Mouse (Mus musculus): Measurements from ENCODE around the gene Helb.

Helb gene

DNA sequence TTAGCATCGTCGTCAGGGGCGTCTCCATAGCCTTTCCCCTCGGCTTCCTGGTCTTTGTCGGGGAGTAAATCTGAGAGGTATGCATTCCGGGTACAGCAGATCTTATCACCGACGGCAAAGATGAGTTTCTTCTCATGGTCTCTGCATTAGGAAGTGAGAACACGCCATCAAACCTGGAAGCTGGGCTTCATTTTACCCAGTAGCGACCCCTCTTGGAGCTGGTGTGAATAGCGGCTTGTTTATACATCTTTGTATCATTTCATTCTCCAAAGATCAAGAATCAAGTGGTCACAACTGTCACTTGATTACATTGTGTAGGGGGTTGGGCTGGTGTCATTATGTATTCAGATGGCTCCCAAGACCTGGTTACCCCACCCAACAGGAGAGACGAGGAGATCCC, 20.2 kb downstream of the Helb start:
- no peak for DNase-seq

DNA sequence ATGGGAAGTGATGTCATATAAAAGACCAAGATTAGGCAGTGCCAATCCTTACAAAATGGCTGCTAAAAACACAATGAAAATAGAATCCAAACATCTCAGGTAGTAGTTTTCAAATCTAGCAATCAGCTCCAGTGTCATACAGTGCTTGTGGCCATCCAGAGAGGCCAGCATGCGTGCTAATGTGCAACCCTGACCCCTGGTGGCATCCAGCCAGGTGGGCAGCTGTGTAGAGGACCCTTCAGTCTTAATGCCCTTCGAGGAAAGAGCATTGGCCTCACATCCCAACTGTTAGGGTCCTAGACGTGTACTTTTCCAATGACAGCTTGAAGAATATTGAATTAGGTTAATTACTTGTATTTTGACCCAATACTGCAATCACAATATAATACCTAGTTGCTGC, 34.9 kb downstream of the Helb start:
- DNase-seq, result no peak

DNA sequence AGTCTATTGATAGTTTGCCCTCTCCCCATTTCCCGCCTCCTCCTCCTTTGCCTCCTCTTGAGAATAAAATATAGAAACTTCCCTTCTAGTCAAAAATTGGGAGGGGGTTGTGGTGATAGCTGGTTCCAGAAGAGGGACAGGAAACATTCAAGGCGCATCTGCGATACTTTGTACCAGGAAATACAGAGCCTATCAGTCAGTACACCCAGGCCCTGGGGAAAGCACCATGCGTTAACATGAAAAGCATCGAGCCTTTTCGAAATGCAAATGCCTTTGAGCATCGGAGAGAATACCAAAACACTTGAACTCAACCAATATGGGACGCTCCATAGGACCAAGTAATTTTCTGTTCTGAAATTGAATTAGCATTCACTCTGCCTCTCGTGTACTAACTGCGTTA, 46.5 kb downstream of the Helb start:
- no peak for DNase-seq

DNA sequence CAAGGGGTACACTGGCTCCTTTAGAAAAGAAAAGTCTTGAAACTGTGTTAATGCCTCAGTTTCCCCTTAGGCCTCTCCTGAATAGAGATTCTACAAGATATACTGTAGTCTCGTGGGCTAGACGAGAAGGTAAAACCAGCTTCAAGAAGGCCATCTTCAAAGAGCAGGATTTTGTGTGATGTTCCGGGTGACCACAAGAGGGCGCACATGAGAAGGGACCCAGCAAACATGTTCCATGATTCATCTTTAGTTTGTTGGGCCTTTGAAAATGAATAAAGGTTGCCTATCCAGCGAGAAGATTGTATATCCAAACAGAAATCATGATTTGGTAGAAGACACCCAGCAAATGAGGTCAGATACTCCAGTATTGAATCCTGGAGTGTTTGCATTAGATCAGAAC, 48.4 kb downstream of the Helb start:
- peak; percentile 61 for DNase-seq

DNA sequence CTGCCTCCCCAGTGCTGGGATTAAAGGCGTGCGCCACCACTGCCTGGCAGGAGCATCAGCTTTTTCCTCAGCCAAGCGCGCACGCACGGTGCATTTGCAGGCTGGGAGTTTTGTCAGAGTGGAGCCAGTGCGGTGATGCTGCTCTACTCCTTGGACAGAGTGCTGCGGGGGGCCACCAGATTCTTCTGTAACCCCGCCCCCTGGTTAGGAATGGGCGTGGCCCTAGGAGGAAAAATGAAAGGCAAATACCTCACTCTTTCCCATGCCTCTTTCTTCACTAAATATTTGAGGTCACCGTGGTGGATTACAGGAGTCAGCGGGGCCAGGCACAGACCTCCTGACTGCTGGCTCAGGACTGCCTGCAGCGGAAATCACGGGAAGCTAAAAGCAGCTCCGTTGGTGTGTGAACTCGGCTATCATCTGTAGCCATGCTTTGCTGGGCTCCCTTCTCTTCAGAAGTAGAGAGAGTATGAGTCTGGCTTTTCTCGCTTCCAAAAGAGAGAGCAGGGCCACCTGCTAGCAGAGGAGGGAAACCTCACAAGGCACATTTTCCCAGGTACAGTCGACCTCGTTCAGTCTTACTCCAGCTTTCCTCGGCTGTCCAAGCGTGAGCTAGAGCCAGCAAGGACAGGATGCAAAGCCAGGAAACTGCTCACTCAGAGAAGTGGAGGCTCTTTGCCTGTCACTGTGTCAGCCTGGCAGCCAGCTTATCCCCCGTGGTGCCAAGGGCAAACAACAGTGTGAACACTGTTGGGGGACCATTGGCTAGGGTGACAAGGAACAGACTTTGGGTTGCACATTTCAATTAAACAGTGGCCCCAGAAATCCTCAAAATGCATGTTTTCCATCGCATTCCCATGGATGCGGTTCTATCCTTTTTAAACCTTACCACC, 51.3 kb downstream of the Helb start:
- no peak for DNase-seq

DNA sequence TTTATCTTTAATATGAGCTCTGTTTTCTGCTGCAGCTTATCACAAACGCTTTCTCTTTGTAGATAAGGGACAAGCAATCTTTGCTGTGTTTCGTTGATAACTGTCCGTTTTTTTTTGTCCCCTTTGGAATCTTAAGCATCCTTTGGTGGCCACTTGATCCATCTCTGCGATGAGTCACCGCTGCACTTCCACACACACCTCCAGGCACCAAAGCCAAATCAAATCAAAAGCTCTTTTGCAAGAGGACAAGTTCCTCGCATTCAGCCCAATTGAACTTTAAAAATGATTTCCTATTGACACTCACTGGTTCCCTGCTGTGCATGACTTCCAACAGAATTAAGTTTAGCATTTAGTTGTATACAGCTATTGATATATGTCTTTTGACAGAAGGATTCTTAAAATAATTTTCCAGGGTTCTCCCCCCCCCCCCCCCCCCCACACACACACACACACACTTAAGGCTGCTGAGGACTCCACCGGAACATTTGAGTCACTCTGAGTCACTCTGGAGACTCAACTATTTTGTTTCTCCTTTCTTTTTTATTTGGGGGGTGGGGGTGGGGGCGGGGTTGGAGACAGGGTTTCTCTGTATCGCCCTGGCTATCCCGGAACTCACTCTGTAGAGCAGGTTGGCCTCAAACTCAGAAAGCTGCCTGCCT, 52.1 kb downstream of the Helb start:
- DNase-seq, result no peak

DNA sequence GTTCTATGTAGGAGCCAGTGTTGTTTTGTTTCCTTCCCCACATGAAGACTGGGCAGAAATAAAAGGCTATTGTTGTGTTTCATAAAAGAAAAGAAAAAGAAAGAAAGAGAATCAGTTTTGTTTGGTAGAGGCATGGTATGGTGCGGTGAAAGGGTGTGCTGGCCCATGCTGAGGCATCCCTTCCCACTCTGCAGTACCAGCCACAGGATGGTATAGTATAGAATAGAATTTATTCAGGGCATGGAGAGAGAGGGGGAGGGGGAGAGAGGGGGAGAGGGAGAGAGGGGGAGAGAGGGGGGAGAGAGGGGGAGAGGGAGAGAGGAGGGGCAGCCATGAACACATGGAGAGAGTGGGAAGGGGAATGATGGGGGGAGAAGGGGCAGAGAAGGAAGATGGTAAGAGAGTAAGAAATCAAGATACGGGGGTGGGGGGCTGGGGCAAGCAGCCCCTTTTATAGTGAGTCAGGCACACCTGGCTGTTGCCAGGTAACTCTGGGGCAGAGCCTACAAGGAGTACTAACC, 68.0 kb downstream of the Helb start:
- DNase-seq, result no peak

DNA sequence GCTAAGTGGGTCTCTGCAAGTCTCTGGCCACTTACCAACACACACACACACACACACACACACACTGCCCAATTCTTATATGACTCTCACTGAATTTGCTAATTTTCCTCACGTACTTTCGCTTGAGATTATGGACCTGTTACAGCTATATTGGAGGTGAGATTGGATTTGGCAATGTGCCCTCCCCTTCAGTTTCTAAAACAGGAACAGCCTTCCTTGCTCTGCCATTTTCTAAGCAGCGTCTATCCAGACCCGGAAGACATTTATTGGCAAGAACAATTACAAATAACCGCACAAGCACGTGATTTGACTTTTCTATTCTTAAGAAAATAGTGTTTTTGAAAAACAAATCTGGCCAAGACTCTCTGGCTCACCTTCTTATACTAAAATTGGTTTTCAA, 68.5 kb downstream of the Helb start:
- no peak for DNase-seq

DNA sequence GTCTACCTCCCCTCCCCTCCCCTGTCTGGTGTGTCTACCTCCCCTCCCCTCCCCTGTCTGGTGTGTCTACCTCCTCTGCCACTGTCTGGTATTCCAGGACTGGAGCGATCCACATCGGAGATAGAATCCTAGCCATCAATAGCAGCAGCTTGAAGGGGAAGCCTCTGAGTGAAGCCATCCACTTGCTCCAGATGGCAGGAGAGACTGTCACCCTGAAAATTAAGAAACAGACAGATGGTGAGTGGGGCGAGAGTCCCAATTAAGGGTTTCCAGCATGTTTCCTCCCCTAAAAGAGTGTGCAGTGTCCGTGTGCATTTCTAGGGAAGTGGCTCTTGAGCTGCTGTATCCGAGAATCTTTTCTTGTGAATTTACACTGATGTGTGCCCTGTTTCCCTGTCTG, 74.6 kb downstream of the Helb start:
- no peak for DNase-seq

DNA sequence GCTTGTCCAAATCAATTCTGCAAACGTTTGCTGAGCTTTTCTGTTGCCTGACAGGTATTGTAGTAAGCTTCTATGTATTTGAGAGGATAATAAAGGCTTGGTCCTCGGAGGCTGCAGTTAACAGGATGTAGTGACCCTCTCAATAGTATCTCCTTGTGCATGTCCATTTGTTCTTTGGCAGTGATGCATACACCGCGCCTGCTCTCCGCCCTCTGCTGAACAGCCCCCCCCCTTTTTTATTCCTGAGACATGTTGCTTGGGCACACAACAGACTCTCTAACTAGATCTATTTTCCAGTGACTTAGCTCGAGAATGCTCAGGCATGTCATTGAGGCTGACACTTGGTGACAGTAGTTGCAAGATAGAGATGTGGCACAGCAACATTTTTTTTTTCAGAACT, 77.0 kb downstream of the Helb start:
- no peak for DNase-seq

DNA sequence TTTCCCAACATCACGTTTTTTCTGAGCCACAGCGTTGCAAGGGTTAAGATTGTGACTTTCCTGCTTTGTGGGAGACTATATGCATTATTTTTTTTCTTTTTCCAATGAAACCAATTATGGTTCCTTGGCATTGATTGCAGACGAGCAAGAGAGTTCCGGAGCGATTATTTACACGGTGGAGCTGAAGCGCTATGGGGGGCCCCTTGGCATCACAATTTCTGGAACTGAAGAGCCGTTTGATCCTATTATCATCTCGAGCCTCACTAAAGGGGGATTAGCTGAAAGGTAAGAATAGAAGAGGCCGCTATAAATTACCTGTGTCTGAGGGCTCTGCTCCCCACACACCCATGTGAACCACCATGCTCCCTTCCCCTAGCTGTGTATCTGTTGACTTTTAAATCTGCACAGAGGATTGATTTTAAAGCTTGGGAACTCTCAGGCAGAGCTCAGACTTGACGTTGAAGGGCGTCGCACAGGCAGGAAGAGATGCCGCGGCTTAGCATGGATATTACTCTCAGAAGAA, 77.5 kb downstream of the Helb start:
- no peak for DNase-seq

DNA sequence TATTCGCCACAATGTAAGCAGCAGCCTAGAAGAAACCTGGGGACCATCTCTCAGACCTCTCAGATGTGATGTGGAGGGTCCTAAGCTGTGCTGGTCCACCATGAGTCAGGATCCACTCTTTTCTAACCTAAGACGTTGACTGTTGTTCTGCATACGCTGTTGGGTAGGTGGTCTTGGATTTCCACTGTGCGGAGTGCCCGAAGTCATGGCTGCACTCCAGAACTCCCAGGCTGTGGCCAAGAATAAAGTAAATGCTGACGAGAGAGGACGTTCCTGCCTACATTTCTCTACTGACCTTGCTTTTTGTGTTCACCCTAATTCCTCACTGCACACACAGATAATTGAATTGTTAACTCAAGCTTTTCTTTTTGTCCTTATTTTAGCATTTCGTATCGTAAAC, 78.9 kb downstream of the Helb start:
- DNase-seq, result no peak

Measured in kidney, adult 9 months (tissue).